19 mouse cellular contexts compared by ENCODE assay signal in genomic region chr5:36118061-36118460, GRCm38 (mm10).
DNase-seq lines count a peak whose midpoint lies in the region; ATAC-seq lines count a peak whose summit lies in the region.
"Had no signal": no experiment of that assay in that cellular context is flagged by ENCODE, and none has a peak within 500 bp of the region (broad histone marks: within the 10 kb centered on the region; RNA-seq: fewer than 3 reads in every experiment).

No protein-coding gene starts in this region.

- H3K36me3 ChIP-seq in forebrain, embryonic 10.5 days (replicated peaks), result no peaks in the 10 kb centered on the region
- H3K36me3 ChIP-seq in forebrain, embryonic 13.5 days (ENCODE audit: poor library complexity, severe bottlenecking), result no peaks in the 10 kb centered on the region
- no peaks in the 10 kb centered on the region for H3K36me3 ChIP-seq in hindbrain, embryonic 13.5 days
- no peaks in the 10 kb centered on the region for H3K36me3 ChIP-seq in midbrain, embryonic 13.5 days
- no peaks in the 10 kb centered on the region for H3K36me3 ChIP-seq in neural tube, embryonic 15.5 days
- H3K36me3 ChIP-seq: G1E; kidney, embryonic 15.5 days; limb, embryonic 15.5 days; liver, embryonic 15.5 days had no signal

- H3K27me3 ChIP-seq in forebrain, embryonic 10.5 days (ENCODE audit: poor library complexity, severe bottlenecking), result no peaks in the 10 kb centered on the region
- no peaks in the 10 kb centered on the region for H3K27me3 ChIP-seq in forebrain, embryonic 13.5 days
- 0 out of 2 replicates have a peak, but pooled peaks cover 2% of the 10 kb centered on the region for H3K27me3 ChIP-seq in hindbrain, embryonic 13.5 days
- H3K27me3 ChIP-seq in midbrain, embryonic 13.5 days, result no peaks in the 10 kb centered on the region
- H3K27me3 ChIP-seq in neural tube, embryonic 15.5 days (replicated peaks), result no peaks in the 10 kb centered on the region
- H3K27me3 ChIP-seq: limb, embryonic 15.5 days; liver, embryonic 15.5 days had no signal

- no peak for ATAC-seq in forebrain, embryonic 13.5 days
- peak; percentile 53 for ATAC-seq in hindbrain, embryonic 13.5 days (ENCODE audit: low FRiP score)
- peak; percentile 35 for ATAC-seq in midbrain, embryonic 13.5 days
- ATAC-seq in neural tube, embryonic 15.5 days (ENCODE audit: low FRiP score), result 0 out of 2 replicates have a peak, but pooled peaks have one; percentile 14
- ATAC-seq: activated CD4-positive, CD25-positive, alpha-beta regulatory T cell, adult 4 months; forebrain, embryonic 14.5 days; intestine, postnatal 0 days had no signal

- H3K27ac ChIP-seq in forebrain, embryonic 10.5 days, result 0 out of 2 replicates have a peak overlapping the region, but pooled peaks have one; percentile 20
- no peak overlapping the region for H3K27ac ChIP-seq in forebrain, embryonic 13.5 days
- peak overlapping the region; percentile 70 for H3K27ac ChIP-seq in hindbrain, embryonic 13.5 days
- peak overlapping the region; percentile 19; the same call in 1 of the 2 replicates for H3K27ac ChIP-seq in midbrain, embryonic 13.5 days
- no peak overlapping the region for H3K27ac ChIP-seq in neural tube, embryonic 15.5 days (replicated peaks)
- H3K27ac ChIP-seq: heart, adult 2 months; kidney, embryonic 15.5 days; limb, embryonic 15.5 days; liver, embryonic 15.5 days had no signal

- no peaks in the 10 kb centered on the region for H3K9me3 ChIP-seq in forebrain, embryonic 10.5 days
- no peaks in the 10 kb centered on the region for H3K9me3 ChIP-seq in forebrain, embryonic 13.5 days (replicated peaks)
- no peaks in the 10 kb centered on the region for H3K9me3 ChIP-seq in hindbrain, embryonic 13.5 days
- no peaks in the 10 kb centered on the region for H3K9me3 ChIP-seq in midbrain, embryonic 13.5 days
- no peaks in the 10 kb centered on the region for H3K9me3 ChIP-seq in neural tube, embryonic 15.5 days (replicated peaks)
- H3K9me3 ChIP-seq: G1E; kidney, embryonic 15.5 days; limb, embryonic 15.5 days; liver, embryonic 15.5 days had no signal

- no peak for DNase-seq in forebrain, embryonic 10.5 days (ENCODE audit: extremely low spot score, low spot score)
- DNase-seq in left cerebral cortex, postnatal 36 days (ENCODE audit: low spot score in 2 of 2), result no peak
- no peak for DNase-seq in layer of hippocampus, postnatal 14 days (ENCODE audit: low spot score in 2 of 2)
- DNase-seq: adrenal gland, postnatal 10 days; cerebellum, postnatal 10 days; embryo, embryonic 11 days; gastrocnemius, postnatal 14 days; heart, adult 2 months had no signal

- 61% methylated on average over 5 of the region's 5 CpGs for WGBS in forebrain, embryonic 10.5 days
- WGBS in forebrain, embryonic 13.5 days, result 61% methylated on average over 5 of the region's 5 CpGs
- WGBS in hindbrain, embryonic 13.5 days, result 21% methylated on average over 5 of the region's 5 CpGs
- WGBS in midbrain, embryonic 13.5 days, result 42% methylated on average over 5 of the region's 5 CpGs
- WGBS in neural tube, embryonic 15.5 days, result 21% methylated on average over 5 of the region's 5 CpGs

- intact Hi-C loops in left cerebral cortex, postnatal 36 days (cut with DNase I), result no loop called here

- H3K4me3 ChIP-seq in forebrain, embryonic 10.5 days, result no peak overlapping the region
- H3K4me3 ChIP-seq in forebrain, embryonic 13.5 days, result no peak overlapping the region
- H3K4me3 ChIP-seq in hindbrain, embryonic 13.5 days, result no peak overlapping the region
- no peak overlapping the region for H3K4me3 ChIP-seq in midbrain, embryonic 13.5 days (replicated peaks)
- no peak overlapping the region for H3K4me3 ChIP-seq in neural tube, embryonic 15.5 days (replicated peaks)
- H3K4me3 ChIP-seq: heart, adult 2 months; kidney, embryonic 15.5 days; limb, embryonic 15.5 days; liver, embryonic 15.5 days had no signal

- peaks cover 63% of the 10 kb centered on the region for H3K4me1 ChIP-seq in forebrain, embryonic 10.5 days
- H3K4me1 ChIP-seq in forebrain, embryonic 13.5 days, result peaks cover 29% of the 10 kb centered on the region
- H3K4me1 ChIP-seq in hindbrain, embryonic 13.5 days (replicated peaks), result peaks cover 67% of the 10 kb centered on the region
- H3K4me1 ChIP-seq in midbrain, embryonic 13.5 days (replicated peaks), result peaks cover 64% of the 10 kb centered on the region
- H3K4me1 ChIP-seq in neural tube, embryonic 15.5 days, result peaks cover 29% of the 10 kb centered on the region

- H3K4me2 ChIP-seq in forebrain, embryonic 13.5 days, result no peak overlapping the region
- no peak overlapping the region for H3K4me2 ChIP-seq in hindbrain, embryonic 13.5 days
- no peak overlapping the region for H3K4me2 ChIP-seq in midbrain, embryonic 13.5 days (replicated peaks)
- no peak overlapping the region for H3K4me2 ChIP-seq in neural tube, embryonic 15.5 days
- H3K4me2 ChIP-seq: kidney, embryonic 15.5 days; limb, embryonic 15.5 days; liver, embryonic 15.5 days had no signal

- no peak overlapping the region for H3K9ac ChIP-seq in forebrain, embryonic 13.5 days
- no peak overlapping the region for H3K9ac ChIP-seq in hindbrain, embryonic 13.5 days
- 0 out of 2 replicates have a peak overlapping the region, but pooled peaks have one; percentile 16 for H3K9ac ChIP-seq in midbrain, embryonic 13.5 days (replicated peaks)
- no peak overlapping the region for H3K9ac ChIP-seq in neural tube, embryonic 15.5 days (replicated peaks)
- H3K9ac ChIP-seq: kidney, embryonic 15.5 days; limb, embryonic 15.5 days; liver, embryonic 15.5 days had no signal

Comparison
In these comparisons a context has a peak if more than half of its experiments do, and no peak if none do; other contexts are left out.
1. H3K27ac ChIP-seq: peak in forebrain, embryonic 10.5 days (single experiment), hindbrain, embryonic 13.5 days (single experiment) and midbrain, embryonic 13.5 days (single experiment); none in forebrain, embryonic 13.5 days (single experiment) and neural tube, embryonic 15.5 days (single experiment).